Mouse (Mus musculus) midbrain, postnatal 0 days (tissue): ENCODE results near the gene Ube4a. TPM values are rescaled to one million over a fixed set of nuclear protein-coding genes. Genes with fewer than 3 reads are reported as not detected.

ENCODE experiments used
- ATAC-seq: fragments of 200-750 bp; cut with Nextera tagmentation; 2 replicates; pipeline ENCODE4 v1.8.0; 2017; ENCODE audit warnings: moderate number of reproducible peaks, mild to moderate bottlenecking, moderate TSS enrichment, moderate library complexity; ENCODE audit not compliant: low FRiP score
- DNase-seq: peaks from one replicate; pipeline ENCODE4 v3.0.0-alpha.2; 2015; ENCODE audit warnings: low spot score
- H3K27ac ChIP-seq: fragments of 300-500 bp; sonication (generic); 2 replicates; pipeline ENCODE4 v1.5.1; 2014; ENCODE audit warnings: low read depth, mild to moderate bottlenecking, low read length, mixed read lengths
- H3K27me3 ChIP-seq: fragments of 300-500 bp; sonication (generic); 2 replicates; pipeline ENCODE4 v1.6.1; 2014; ENCODE audit warnings: low read length, control low read depth, mixed read lengths; ENCODE audit not compliant: insufficient read depth
- H3K36me3 ChIP-seq: fragments of 300-500 bp; sonication (generic); 2 replicates; pipeline ENCODE4 v1.6.1; 2014; ENCODE audit warnings: low read length, control low read depth, mixed read lengths; ENCODE audit not compliant: insufficient read depth
- H3K4me1 ChIP-seq: fragments of 300-500 bp; sonication (generic); 2 replicates; pipeline ENCODE4 v1.6.1; 2014; ENCODE audit warnings: mild to moderate bottlenecking, control low read depth, antibody characterized with exemption, low read length, mixed read lengths; ENCODE audit not compliant: insufficient read depth
- H3K4me2 ChIP-seq: fragments of 300-500 bp; sonication (generic); 2 replicates; pipeline ENCODE4 v1.6.1; 2014; ENCODE audit warnings: low read depth, mild to moderate bottlenecking, low read length, mixed read lengths; ENCODE audit not compliant: poor library complexity, severe bottlenecking
- H3K4me3 ChIP-seq: fragments of 300-500 bp; sonication (generic); 2 replicates; pipeline ENCODE4 v1.5.1; 2014; ENCODE audit warnings: low read depth, mild to moderate bottlenecking, low read length, moderate library complexity
- H3K9ac ChIP-seq: fragments of 300-500 bp; sonication (generic); replicated peaks from 2 replicates; pipeline ENCODE4 v1.6.1; 2014; ENCODE audit warnings: mild to moderate bottlenecking, low read length, moderate library complexity, mixed read lengths; ENCODE audit not compliant: poor library complexity, severe bottlenecking
- H3K9me3 ChIP-seq: fragments of 300-500 bp; sonication (generic); 2 replicates; pipeline ENCODE4 v1.6.1; 2016; ENCODE audit warnings: low read length, control low read depth
- CTCF ChIP-seq: IDR thresholded peaks from 2 replicates; pipeline ENCODE4 v1.5.1; 2016; ENCODE audit warnings: antibody characterized with exemption, mild to moderate bottlenecking
- WGBS: fragments of 180-500 bp; shearing (Covaris S2); extraction: QIAGEN DNeasy Blood & Tissue Kit; methylation state at CpG from one replicate; pipeline ENCODE4 v1.1.7; 2014; 5-methylcytosine and 5-hydroxymethylcytosine counted together
- polyA plus RNA-seq: library from polyadenylated mRNA; unstranded; fragments of >200 nt; fragmentation: Nextera tagmentation; extraction: Ambion mirVana; gene quantifications from 2 replicates; pipeline ENCODE4 v1.2.1, GENCODE M21; 2015
- total RNA-seq: library from RNA; depleted of rRNA; stranded (reverse); fragments of >200 nt; gene quantifications from 2 replicates; pipeline ENCODE4 v1.2.3, GENCODE M21; 2014

Ube4a gene
- total and polyA plus RNA-seq, 2 experiments from 2014 or later = 26.7 to 51.9 TPM

- no peaks in the 10 kb centered on the region for H3K4me1 ChIP-seq
- H3K9ac ChIP-seq = no peak overlapping the region
- peak; percentile 35; the same call in 1 of the 2 replicates for TF ChIP-seq CTCF
- peak overlapping the region; percentile 90 for H3K27ac ChIP-seq
- ATAC-seq (no peak), DNase-seq (no peak)
- WGBS = 61% methylated on average over 2 of the region's 2 CpGs
- H3K36me3 ChIP-seq = no peaks in the 10 kb centered on the region; the same call in 1 of the 2 replicates
- peak overlapping the region; percentile 55 for H3K4me2 ChIP-seq
- no peaks in the 10 kb centered on the region for H3K9me3 ChIP-seq
- H3K4me3 ChIP-seq = peak overlapping the region; percentile 93
- H3K27me3 ChIP-seq = no peaks in the 10 kb centered on the region
Measured at GRCm38 (mm10) chr9:44921543-44921942, 43.9 kb downstream of the Ube4a start.

GRCm38 (mm10) chr9:44921123-44921468 lies 44.3 kb downstream of the Ube4a start:
- TF ChIP-seq CTCF = no peak
- Histone ChIP-seq H3K9ac (peak overlapping the region; percentile 96), H3K4me1 (no peaks in the 10 kb centered on the region), H3K4me2 (peak overlapping the region; percentile 55), H3K27me3 (no peaks in the 10 kb centered on the region), H3K9me3 (no peaks in the 10 kb centered on the region), H3K27ac (peak overlapping the region; percentile 90), H3K4me3 (peak overlapping the region; percentile 93), H3K36me3 (no peaks in the 10 kb centered on the region)
- WGBS = under 1% methylated on average over 8 of the region's 8 CpGs
- peak; percentile 90 for ATAC-seq
- peak; percentile 83 for DNase-seq

- WGBS = under 1% methylated on average over 48 of the region's 48 CpGs
- Histone ChIP-seq H3K9ac (peak within 1 kb of the TSS; percentile 96), H3K27me3 (no peaks in the 10 kb centered on the region), H3K36me3 (no peaks in the 10 kb centered on the region), H3K4me1 (no peaks in the 10 kb centered on the region), H3K9me3 (no peaks in the 10 kb centered on the region), H3K4me2 (peak within 1 kb of the TSS; percentile 55), H3K4me3 (peak within 1 kb of the TSS; percentile 93), H3K27ac (peak within 1 kb of the TSS; percentile 90)
- DNase-seq (peak; percentile 99), ATAC-seq (peak; percentile 86)
- TF ChIP-seq CTCF = no peak
Measured at GRCm38 (mm10) chr9:44920374-44921122, 44.9 kb downstream of the Ube4a start, which contains the start of gene Atp5l. Gene Atp5l, minus strand, starts transcription at chr9:44920742.

GRCm38 (mm10) chr9:44919606-44920005 lies 45.8 kb downstream of the Ube4a start:
- H3K9ac ChIP-seq = peak overlapping the region; percentile 96
- H3K4me3 ChIP-seq = peak overlapping the region; percentile 93
- no peaks in the 10 kb centered on the region for H3K4me1 ChIP-seq
- ATAC-seq = no peak
- no peaks in the 10 kb centered on the region for H3K27me3 ChIP-seq
- H3K9me3 ChIP-seq = no peaks in the 10 kb centered on the region
- no peak for TF ChIP-seq CTCF
- H3K4me2 ChIP-seq = peak overlapping the region; percentile 55
- H3K27ac ChIP-seq = no peak overlapping the region
- WGBS = 43% methylated on average over 2 of the region's 2 CpGs
- DNase-seq = no peak
- H3K36me3 ChIP-seq = no peaks in the 10 kb centered on the region

- H3K4me2 ChIP-seq = no peak overlapping the region
- H3K27me3 ChIP-seq = no peaks in the 10 kb centered on the region
- no peaks in the 10 kb centered on the region for H3K9me3 ChIP-seq
- H3K27ac ChIP-seq = no peak overlapping the region
- H3K4me3 ChIP-seq = no peak overlapping the region
- no peaks in the 10 kb centered on the region for H3K4me1 ChIP-seq
- peak; percentile 69 for TF ChIP-seq CTCF
- peaks cover 3% of the 10 kb centered on the region; the same call in 1 of the 2 replicates for H3K36me3 ChIP-seq
- DNase-seq = peak; percentile 46
- WGBS = 56% methylated on average over 1 of the region's 1 CpGs
- ATAC-seq = no peak
- H3K9ac ChIP-seq = no peak overlapping the region
Measured at GRCm38 (mm10) chr9:44916196-44916595, 49.2 kb downstream of the Ube4a start.

GRCm38 (mm10) chr9:44914706-44915105 lies 50.7 kb downstream of the Ube4a start:
- no peak for TF ChIP-seq CTCF
- WGBS = 28% methylated on average over 4 of the region's 4 CpGs

More at GRCm38 (mm10) chr9:44914706-44915105, 50.7 kb downstream of the Ube4a start:
- H3K9ac ChIP-seq = no peak overlapping the region
- H3K36me3 ChIP-seq = peaks cover 10% of the 10 kb centered on the region
- no peaks in the 10 kb centered on the region for H3K27me3 ChIP-seq
- H3K27ac ChIP-seq = no peak overlapping the region
- H3K4me1 ChIP-seq = no peaks in the 10 kb centered on the region
- H3K4me2 ChIP-seq = no peak overlapping the region
- no peak for ATAC-seq
- H3K4me3 ChIP-seq = no peak overlapping the region
- DNase-seq = no peak
- H3K9me3 ChIP-seq = no peaks in the 10 kb centered on the region
